Mouse (Mus musculus): ENCODE data around the gene Olfr1122.
"Not testable (repeated sequence)": the region's sequence is repeated elsewhere in the genome, so short reads cannot be mapped to it uniquely, and the experiment has no call there.

Gene Olfr1122

GRCm38 (mm10) chr2:87385549-87385948, at the start of gene Olfr1122:
TSS of gene Olfr1122 (plus strand) at chr2:87385849.
- DNase-seq (ENCODE audit: low spot score): no peak

GRCm38 (mm10) chr2:87354515-87354914, 31.1 kb upstream of the Olfr1122 start, which contains the start of gene Olfr1120:
TSS of gene Olfr1120 (plus strand) at chr2:87354815.
- DNase-seq (ENCODE audit: low spot score): no peak

- not testable (repeated sequence) for DNase-seq (ENCODE audit: low spot score)
Measured at GRCm38 (mm10) chr2:87360121-87360520, 25.5 kb upstream of the Olfr1122 start.

- no peak for DNase-seq (ENCODE audit: low spot score)
Measured at GRCm38 (mm10) chr2:87369595-87369994, 16.1 kb upstream of the Olfr1122 start, which contains the start of gene Olfr1121. TSS of gene Olfr1121 (plus strand) at chr2:87369895.

GRCm38 (mm10) chr2:87371726-87372125, 13.9 kb upstream of the Olfr1122 start:
- no peak for DNase-seq (ENCODE audit: low spot score)

- DNase-seq (ENCODE audit: low spot score): no peak
Measured at GRCm38 (mm10) chr2:87383935-87384334, 1.7 kb upstream of the Olfr1122 start.

GRCm38 (mm10) chr2:87393605-87394004, 8.0 kb downstream of the Olfr1122 start:
- DNase-seq (ENCODE audit: low spot score): not testable (repeated sequence)

GRCm38 (mm10) chr2:87394686-87395085, 9.0 kb downstream of the Olfr1122 start:
- not testable (repeated sequence) for DNase-seq (ENCODE audit: low spot score)

- DNase-seq (ENCODE audit: low spot score): no peak
Measured at GRCm38 (mm10) chr2:87416335-87416734, 30.7 kb downstream of the Olfr1122 start, which contains the start of gene Olfr1123. TSS of gene Olfr1123 (plus strand) at chr2:87416635.

- no peak for DNase-seq (ENCODE audit: low spot score)
Measured at GRCm38 (mm10) chr2:87429975-87430374, 44.3 kb downstream of the Olfr1122 start, which contains the start of gene Olfr1124. TSS of gene Olfr1124 (plus strand) at chr2:87430275.

GRCm38 (mm10) chr2:87437731-87438130, 52.1 kb downstream of the Olfr1122 start:
- no peak for DNase-seq (ENCODE audit: low spot score)

All from embryo, embryonic 10.5 days (tissue).